Mouse (Mus musculus) G1E-ER4 (cell line): ENCODE measurements around the gene Cacna2d1. TPM values are rescaled to one million over a fixed set of nuclear protein-coding genes. Genes with fewer than 3 reads are reported as not detected.

Experiments used
- GATA1 ChIP-seq: IDR thresholded peaks from one replicate; pipeline ENCODE4 v1.8.0; 2012; ENCODE audit warnings: low read length, inconsistent platforms
- polyA plus RNA-seq: library from polyadenylated mRNA; stranded (reverse); fragments of >175 nt; gene quantifications from 2 replicates; pipeline ENCODE4 v1.2.3, GENCODE M21; 2012

Gene Cacna2d1
- polyA plus RNA-seq, 1 experiment: not detected

- TF ChIP-seq GATA1: no peak
Measured at GRCm38 (mm10) chr5:16086979-16087902, 152.8 kb downstream of the Cacna2d1 start.

- no peak for TF ChIP-seq GATA1
Measured at GRCm38 (mm10) chr5:16087995-16088394, 153.5 kb downstream of the Cacna2d1 start.

DNA sequence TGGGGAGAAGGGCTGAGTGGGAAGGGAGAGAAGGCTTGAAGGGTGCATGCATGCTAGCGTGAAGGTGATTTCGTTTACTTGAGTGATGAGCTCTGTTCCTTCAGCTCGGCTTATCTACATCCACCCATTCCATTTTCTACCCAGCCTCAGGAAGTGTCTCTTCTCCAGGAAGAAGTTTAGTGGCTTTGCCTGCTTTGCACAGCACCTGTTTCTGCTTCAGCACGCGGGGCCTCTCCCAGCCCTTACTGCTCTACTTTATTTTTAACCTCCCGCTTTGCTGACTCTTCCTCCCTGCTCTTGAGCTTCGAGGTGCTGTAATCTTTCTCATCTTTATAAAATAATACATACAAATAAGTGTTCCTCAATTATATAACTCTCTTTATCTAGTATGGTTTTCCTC, 158.0 kb downstream of the Cacna2d1 start:
- no peak for TF ChIP-seq GATA1

- TF ChIP-seq GATA1: no peak
Measured at GRCm38 (mm10) chr5:16093071-16093693, 158.7 kb downstream of the Cacna2d1 start.

- TF ChIP-seq GATA1: no peak
Measured at GRCm38 (mm10) chr5:16095345-16095744, 160.9 kb downstream of the Cacna2d1 start.

- no peak for TF ChIP-seq GATA1
Measured at GRCm38 (mm10) chr5:16098766-16099165, 164.3 kb downstream of the Cacna2d1 start.

GRCm38 (mm10) chr5:16101820-16102219, 167.3 kb downstream of the Cacna2d1 start:
- TF ChIP-seq GATA1: no peak

- TF ChIP-seq GATA1: no peak
Measured at GRCm38 (mm10) chr5:16105701-16106100, 171.2 kb downstream of the Cacna2d1 start.

GRCm38 (mm10) chr5:16110643-16111042, 176.2 kb downstream of the Cacna2d1 start:
- TF ChIP-seq GATA1: no peak

DNA sequence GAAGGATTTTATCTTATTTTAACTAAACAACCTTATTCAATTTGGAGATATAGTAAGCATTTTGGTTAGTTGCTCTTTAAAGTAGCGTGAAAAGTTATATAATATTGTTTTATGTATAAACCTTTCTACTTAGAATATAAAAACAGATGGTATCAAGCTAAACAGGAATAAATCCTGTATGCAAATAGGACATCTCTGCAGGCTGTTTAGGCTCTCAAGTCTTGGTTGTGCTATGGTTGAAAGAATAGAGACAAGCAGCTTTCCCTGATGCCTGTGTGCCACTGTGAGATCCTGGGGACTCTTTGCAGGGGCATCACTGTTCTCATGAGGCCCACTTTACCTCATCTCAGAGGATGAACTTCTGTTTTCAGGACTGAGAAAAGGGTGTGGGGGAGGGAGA, 179.4 kb downstream of the Cacna2d1 start:
- no peak for TF ChIP-seq GATA1

DNA sequence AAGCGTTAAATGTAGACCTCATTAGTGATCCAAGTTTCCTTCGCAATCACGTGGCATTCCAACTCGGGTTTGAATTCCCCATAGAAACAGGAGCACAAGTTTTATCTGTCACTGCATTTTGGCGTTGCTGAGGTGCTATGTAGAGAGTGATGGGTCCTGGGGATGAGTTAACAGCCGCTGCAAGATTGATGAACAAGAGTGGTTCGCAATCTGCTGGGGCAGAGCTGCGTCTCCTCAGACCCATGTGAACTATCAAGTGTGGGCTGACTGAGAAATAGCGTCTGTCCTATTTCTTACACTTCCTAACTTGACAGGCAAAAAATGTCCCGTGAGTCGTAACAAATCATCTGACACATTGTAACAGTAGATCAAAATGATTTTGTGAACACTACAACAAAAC, 186.8 kb downstream of the Cacna2d1 start:
- no peak for TF ChIP-seq GATA1

GRCm38 (mm10) chr5:16122110-16122509, 187.6 kb downstream of the Cacna2d1 start:
- TF ChIP-seq GATA1: no peak

- TF ChIP-seq GATA1: no peak
Measured at GRCm38 (mm10) chr5:16134286-16135094, 200.0 kb downstream of the Cacna2d1 start.

- TF ChIP-seq GATA1: no peak
Measured at GRCm38 (mm10) chr5:16135986-16136385, 201.5 kb downstream of the Cacna2d1 start.

- TF ChIP-seq GATA1: no peak
Measured at GRCm38 (mm10) chr5:16136839-16137238, 202.3 kb downstream of the Cacna2d1 start.

- TF ChIP-seq GATA1: no peak
Measured at GRCm38 (mm10) chr5:16146602-16147001, 212.1 kb downstream of the Cacna2d1 start.
